Mouse (Mus musculus): ENCODE measurements around the gene Klc1.

Klc1 gene

GRCm38 (mm10) chr12:111813111-111813765 lies 54.6 kb downstream of the Klc1 start:
- DNase-seq (ENCODE audit: low read depth, low spot score), result peak; percentile 49

- DNase-seq (ENCODE audit: low read depth, low spot score), result peak; percentile 99
Measured at GRCm38 (mm10) chr12:111813766-111814617, 55.3 kb downstream of the Klc1 start, which contains the start of the genes Xrcc3 and Zfyve21. Gene Xrcc3, minus strand, starts transcription at chr12:111813873. Gene Zfyve21, plus strand, starts transcription at chr12:111814170.

- DNase-seq (ENCODE audit: low read depth, low spot score), result peak; percentile 16
Measured at GRCm38 (mm10) chr12:111814769-111815762, 56.4 kb downstream of the Klc1 start.

GRCm38 (mm10) chr12:111816528-111816927 lies 57.9 kb downstream of the Klc1 start:
- no peak for DNase-seq (ENCODE audit: low read depth, low spot score)

GRCm38 (mm10) chr12:111816967-111817366 lies 58.3 kb downstream of the Klc1 start:
- DNase-seq (ENCODE audit: low read depth, low spot score), result no peak

GRCm38 (mm10) chr12:111817991-111818390 lies 59.3 kb downstream of the Klc1 start:
- no peak for DNase-seq (ENCODE audit: low read depth, low spot score)

- DNase-seq (ENCODE audit: low read depth, low spot score), result no peak
Measured at GRCm38 (mm10) chr12:111819936-111820335, 61.3 kb downstream of the Klc1 start.

GRCm38 (mm10) chr12:111820708-111821107 lies 62.1 kb downstream of the Klc1 start:
- no peak for DNase-seq (ENCODE audit: low read depth, low spot score)

- DNase-seq (ENCODE audit: low read depth, low spot score), result no peak
Measured at GRCm38 (mm10) chr12:111821931-111822330, 63.3 kb downstream of the Klc1 start.

- no peak for DNase-seq (ENCODE audit: low read depth, low spot score)
Measured at GRCm38 (mm10) chr12:111827556-111827955, 68.9 kb downstream of the Klc1 start.

GRCm38 (mm10) chr12:111829447-111829846 lies 70.8 kb downstream of the Klc1 start:
- no peak for DNase-seq (ENCODE audit: low read depth, low spot score)

- DNase-seq (ENCODE audit: low read depth, low spot score), result no peak
Measured at GRCm38 (mm10) chr12:111829954-111830353, 71.3 kb downstream of the Klc1 start.

GRCm38 (mm10) chr12:111830375-111830774 lies 71.7 kb downstream of the Klc1 start:
- no peak for DNase-seq (ENCODE audit: low read depth, low spot score)

- DNase-seq (ENCODE audit: low read depth, low spot score), result no peak
Measured at GRCm38 (mm10) chr12:111832643-111833042, 74.0 kb downstream of the Klc1 start.

GRCm38 (mm10) chr12:111833457-111833856 lies 74.8 kb downstream of the Klc1 start:
- no peak for DNase-seq (ENCODE audit: low read depth, low spot score)

- DNase-seq (ENCODE audit: low read depth, low spot score), result no peak
Measured at GRCm38 (mm10) chr12:111842565-111843433, 84.2 kb downstream of the Klc1 start.

GRCm38 (mm10) chr12:111843470-111843869 lies 84.8 kb downstream of the Klc1 start:
- DNase-seq (ENCODE audit: low read depth, low spot score), result no peak

- DNase-seq (ENCODE audit: low read depth, low spot score), result no peak
Measured at GRCm38 (mm10) chr12:111845953-111846352, 87.3 kb downstream of the Klc1 start.

GRCm38 (mm10) chr12:111846815-111847214 lies 88.2 kb downstream of the Klc1 start:
- DNase-seq (ENCODE audit: low read depth, low spot score), result no peak

- DNase-seq (ENCODE audit: low read depth, low spot score), result peak; percentile 89
Measured at GRCm38 (mm10) chr12:111848300-111848798, 89.7 kb downstream of the Klc1 start.
